13 mouse cellular contexts compared by ENCODE assay signal in the genomic region with DNA sequence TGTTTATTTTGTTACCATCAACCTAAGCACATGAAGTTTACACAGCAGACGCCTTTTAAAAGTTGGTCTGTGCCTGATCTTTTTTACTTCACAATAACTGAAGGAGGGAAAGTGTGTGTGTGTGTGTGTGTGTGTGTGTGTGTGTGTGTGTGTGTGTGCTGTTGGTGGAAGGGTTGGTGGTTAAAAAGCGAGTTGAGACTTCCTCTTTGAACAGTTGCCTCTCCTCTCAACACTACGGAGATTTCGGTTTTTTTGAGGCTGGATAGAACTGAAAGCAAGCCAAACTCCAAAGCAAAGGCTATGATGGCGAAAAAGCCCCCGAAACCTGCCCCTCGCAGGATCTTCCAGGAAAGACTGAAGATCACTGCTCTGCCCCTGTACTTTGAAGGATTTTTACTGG. TPM values are rescaled to one million over a fixed set of nuclear protein-coding genes. Genes with fewer than 3 reads are reported as not detected.
A peak's percentile ranks its signal among the peaks of the same experiment; 100 is the strongest.
DNase-seq lines count a peak whose midpoint lies in the region; ATAC-seq and TF ChIP-seq lines count a peak whose summit lies in the region.
"Had no signal": no experiment of that assay in that cellular context is flagged by ENCODE, and none has a peak within 500 bp of the region (broad histone marks: within the 10 kb centered on the region; RNA-seq: fewer than 3 reads in every experiment).

A gene (plus strand): TSS at position 209 of the 400 bp plus-strand sequence.

- no peaks in the 10 kb centered on the region for H3K36me3 ChIP-seq in midbrain, postnatal 0 days (ENCODE audit: insufficient read depth, low read length)
- H3K36me3 ChIP-seq: neural tube, embryonic 13.5 days had no signal

- H3K9ac ChIP-seq in midbrain, postnatal 0 days (replicated peaks; ENCODE audit: low read length, poor library complexity, severe bottlenecking): no peak within 1 kb of the TSS
- H3K9ac ChIP-seq: neural tube, embryonic 13.5 days had no signal

- peak within 1 kb of the TSS; percentile 96 for H3K27ac ChIP-seq in bone marrow, adult 2 months (ENCODE audit: control insufficient read depth, insufficient read depth, low read depth, low read length, poor library complexity)
- H3K27ac ChIP-seq in cerebellum, adult 2 months (ENCODE audit: insufficient read depth, low read length): no peak within 1 kb of the TSS
- H3K27ac ChIP-seq in midbrain, postnatal 0 days (ENCODE audit: low read depth, low read length): no peak within 1 kb of the TSS
- H3K27ac ChIP-seq: neural tube, embryonic 13.5 days had no signal

- H3K27me3 ChIP-seq in cerebellum, adult 2 months (ENCODE audit: control insufficient read depth, insufficient read depth, low read length): no peaks in the 10 kb centered on the region
- H3K27me3 ChIP-seq in midbrain, postnatal 0 days (ENCODE audit: insufficient read depth, low read length): no peaks in the 10 kb centered on the region
- H3K27me3 ChIP-seq: neural tube, embryonic 13.5 days had no signal

- peak; percentile 24 to 31 for DNase-seq in heart, adult 18-20 months
- no peak for DNase-seq in heart, adult 8-10 months (ENCODE audit: low spot score)
- DNase-seq in thymus, adult 18-20 months: peak; percentile 15 to 52
- no peak for DNase-seq in cerebellum, adult 2 months
- DNase-seq in left cerebral cortex, adult 9 months (ENCODE audit: low spot score in 2 of 2): no peak
- no peak for DNase-seq in midbrain, postnatal 0 days (ENCODE audit: low spot score)
- DNase-seq: cerebellum, adult 11 months; kidney, adult 8-10 months had no signal

- peaks cover 4% of the 10 kb centered on the region for H3K4me1 ChIP-seq in bone marrow, adult 2 months (ENCODE audit: control insufficient read depth, insufficient read depth, low read length)
- no peaks in the 10 kb centered on the region for H3K4me1 ChIP-seq in cerebellum, adult 2 months (ENCODE audit: control insufficient read depth, insufficient read depth, low read length)
- H3K4me1 ChIP-seq in midbrain, postnatal 0 days (ENCODE audit: insufficient read depth, low read length): no peaks in the 10 kb centered on the region

- H3K9me3 ChIP-seq in midbrain, postnatal 0 days (ENCODE audit: low read length): no peaks in the 10 kb centered on the region
- H3K9me3 ChIP-seq: neural tube, embryonic 13.5 days had no signal

- 4% methylated on average over 7 of the region's 7 CpGs for WGBS in bone marrow, adult 2 months
- 79% methylated on average over 7 of the region's 7 CpGs for WGBS in cerebellum, adult 2 months
- 79% methylated on average over 7 of the region's 7 CpGs for WGBS in midbrain, postnatal 0 days

- H3K4me2 ChIP-seq in midbrain, postnatal 0 days (ENCODE audit: low read depth, low read length, poor library complexity, severe bottlenecking): no peak within 1 kb of the TSS
- H3K4me2 ChIP-seq: heart, embryonic 11.5 days; neural tube, embryonic 13.5 days had no signal

- ATAC-seq in megakaryocyte, adult 5-6 weeks (ENCODE audit: poor library complexity, severe bottlenecking): peak; percentile 62
- ATAC-seq in midbrain, postnatal 0 days (ENCODE audit: low FRiP score): no peak

- no peak for TF ChIP-seq POLR2A in bone marrow, adult 2 months (IDR thresholded peaks at IDR 0.05; ENCODE audit: borderline replicate concordance, control insufficient read depth, low read depth, low read length)
- TF ChIP-seq POLR2A in cerebellum, adult 2 months (IDR thresholded peaks at IDR 0.05; ENCODE audit: borderline replicate concordance, insufficient read depth, low read length): no peak

- no peak for TF ChIP-seq CTCF in bone marrow, adult 2 months (IDR thresholded peaks at IDR 0.05; ENCODE audit: control insufficient read depth, insufficient read depth, low read length)
- TF ChIP-seq CTCF in cerebellum, adult 2 months (IDR thresholded peaks at IDR 0.05; ENCODE audit: borderline replicate concordance, insufficient read depth, low read depth, low read length): no peak
- no peak for TF ChIP-seq CTCF in midbrain, postnatal 0 days (IDR thresholded peaks at IDR 0.05)

- peak within 1 kb of the TSS; percentile 75 for H3K4me3 ChIP-seq in bone marrow, adult 2 months (replicated peaks; ENCODE audit: control insufficient read depth, low read depth, low read length)
- H3K4me3 ChIP-seq in cerebellum, adult 2 months (replicated peaks; ENCODE audit: insufficient read depth, low read depth, low read length): no peak within 1 kb of the TSS
- no peak within 1 kb of the TSS for H3K4me3 ChIP-seq in midbrain, postnatal 0 days (ENCODE audit: low read depth, low read length)
- H3K4me3 ChIP-seq: neural tube, embryonic 13.5 days had no signal

RNA-seq across cellular contexts. Expression of the gene that starts here (rescaled TPM):
- 1 to 10 TPM in 1 of 2 experiments, under 1 TPM in 1; 0.30 to 1.8 TPM for total RNA-seq in heart, adult 18-20 months (2021)
- under 1 TPM in 3 of 4 experiments, not detected in 1; 0.19 to 0.26 (median 0.25) TPM for total RNA-seq in heart, adult 8-10 months (2022)
- polyA plus RNA-seq in bone marrow, adult 2 months (2011; ENCODE audit: insufficient read depth, insufficient read length, low replicate concordance, missing spikeins): 6.9 and 30.1 TPM in 2 replicates
- 44.8 and 57.3 TPM in 2 replicates for total RNA-seq in megakaryocyte, adult 5-6 weeks (2015)
- total RNA-seq in megakaryocyte, adult 5-6 weeks (2017): 36.6 and 38.5 TPM in 2 replicates
- 0.21 TPM in 1 of 2 replicates, not detected in the other for polyA plus RNA-seq in cerebellum, adult 2 months (2012; rRNA removed)
- total RNA-seq in midbrain, postnatal 0 days (2014; rRNA removed): not detected in 2 replicates
- 0.64 and 0.93 TPM in 2 replicates for polyA plus RNA-seq in midbrain, postnatal 0 days (2015; fragmentation: Nextera tagmentation; extraction: Ambion mirVana)
- total RNA-seq: left cerebral cortex, adult 8-10 months had no signal

Comparison
In these comparisons a context has a peak if more than half of its experiments do, and no peak if none do; other contexts are left out.
1. RNA of the gene that starts here (total RNA-seq): 36.6 to 57.3 TPM in megakaryocyte, adult 5-6 weeks; 0.30 to 1.8 TPM in heart, adult 18-20 months, 0.19 to 0.26 TPM in heart, adult 8-10 months and not detected in midbrain, postnatal 0 days; every median in the first group is over 10 times any median in the second.
2. DNase-seq: peak in heart, adult 18-20 months (2 of 2) and thymus, adult 18-20 months (2 of 2); none in heart, adult 8-10 months (single experiment), cerebellum, adult 2 months (0 of 2), left cerebral cortex, adult 9 months (0 of 2) and midbrain, postnatal 0 days (single experiment).